Mouse (Mus musculus): ENCODE data around the gene Cmtm2a.

DNA sequence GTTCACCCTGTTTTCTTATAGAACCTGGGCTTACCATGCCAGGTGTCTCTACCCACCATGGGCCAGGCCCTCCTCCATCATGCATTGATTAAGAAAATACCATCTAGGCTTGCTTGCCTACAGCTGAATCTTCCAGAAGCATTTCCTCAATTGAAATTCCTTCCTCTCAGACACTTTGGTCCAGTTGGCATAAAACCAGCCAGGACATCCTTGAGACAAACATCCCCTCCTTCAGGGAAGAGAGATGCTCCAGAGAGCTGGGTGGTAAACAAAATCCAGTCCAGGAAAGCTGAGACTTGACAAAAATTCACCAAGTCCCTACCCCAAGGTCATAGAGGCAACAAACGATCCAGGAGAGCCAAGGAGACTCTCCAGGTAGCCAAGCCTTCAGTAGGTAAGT, 41.2 kb upstream of the Cmtm2a start:
- TF ChIP-seq CTCF (IDR thresholded peaks at IDR 0.05): no peak
- no peak for TF ChIP-seq POLR2A (IDR thresholded peaks at IDR 0.05; ENCODE audit: insufficient read depth, low read depth, low read length)
- TF ChIP-seq EP300 (IDR thresholded peaks at IDR 0.05; ENCODE audit: insufficient read depth, low read depth, low read length): no peak
